Mouse (Mus musculus) forebrain, embryonic 15.5 days (tissue): ENCODE results near the gene Cbl. TPM values are rescaled to one million over a fixed set of nuclear protein-coding genes. Genes with fewer than 3 reads are reported as not detected.
A peak's percentile ranks its signal among the peaks of the same experiment; 100 is the strongest.
"Not testable (repeated sequence)": the region's sequence is repeated elsewhere in the genome, so short reads cannot be mapped to it uniquely, and the experiment has no call there.

Source experiments
- ATAC-seq: fragments of 200-750 bp; cut with Nextera tagmentation; replicated peaks from 2 replicates; pipeline ENCODE4 v1.8.0; 2017; ENCODE audit warnings: mild to moderate bottlenecking, moderate TSS enrichment, moderate library complexity
- H3K27ac ChIP-seq: fragments of 300-500 bp; sonication (generic); replicated peaks from 2 replicates; pipeline ENCODE4 v1.5.1; 2015; ENCODE audit warnings: mild to moderate bottlenecking, inconsistent platforms
- H3K27me3 ChIP-seq: fragments of 300-500 bp; sonication (generic); 2 replicates; pipeline ENCODE4 v1.6.1; 2015; ENCODE audit warnings: inconsistent platforms
- H3K36me3 ChIP-seq: fragments of 300-500 bp; sonication (generic); 2 replicates; pipeline ENCODE4 v1.6.1; 2015; ENCODE audit warnings: mild to moderate bottlenecking, inconsistent platforms
- H3K4me1 ChIP-seq: fragments of 300-500 bp; sonication (generic); 2 replicates; pipeline ENCODE4 v1.6.1; 2015; ENCODE audit warnings: inconsistent platforms
- H3K4me2 ChIP-seq: fragments of 300-500 bp; sonication (generic); replicated peaks from 2 replicates; pipeline ENCODE4 v1.6.1; 2015; ENCODE audit warnings: mild to moderate bottlenecking, inconsistent platforms
- H3K4me3 ChIP-seq: fragments of 300-500 bp; sonication (generic); 2 replicates; pipeline ENCODE4 v1.5.1; 2015; ENCODE audit warnings: mild to moderate bottlenecking, inconsistent platforms
- H3K9ac ChIP-seq: fragments of 300-500 bp; sonication (generic); replicated peaks from 2 replicates; pipeline ENCODE4 v1.6.1; 2015; ENCODE audit warnings: mild to moderate bottlenecking, inconsistent platforms
- H3K9me3 ChIP-seq: fragments of 300-500 bp; sonication (generic); 2 replicates; pipeline ENCODE4 v1.6.1; 2016; ENCODE audit warnings: inconsistent platforms
- WGBS: fragments of 180-500 bp; shearing (Covaris S2); methylation state at CpG from one replicate; pipeline ENCODE4 v1.1.7; 2015; ENCODE audit warnings: mixed read lengths; 5-methylcytosine and 5-hydroxymethylcytosine counted together
- polyA plus RNA-seq: library from polyadenylated mRNA; unstranded; fragments of >200 nt; fragmentation: Nextera tagmentation; extraction: Ambion mirVana; gene quantifications from 2 replicates; pipeline ENCODE4 v1.2.1, GENCODE M21; 2015

The Cbl gene
- polyA plus RNA-seq, 1 experiment from 2014 or later = 25.7 TPM

DNA sequence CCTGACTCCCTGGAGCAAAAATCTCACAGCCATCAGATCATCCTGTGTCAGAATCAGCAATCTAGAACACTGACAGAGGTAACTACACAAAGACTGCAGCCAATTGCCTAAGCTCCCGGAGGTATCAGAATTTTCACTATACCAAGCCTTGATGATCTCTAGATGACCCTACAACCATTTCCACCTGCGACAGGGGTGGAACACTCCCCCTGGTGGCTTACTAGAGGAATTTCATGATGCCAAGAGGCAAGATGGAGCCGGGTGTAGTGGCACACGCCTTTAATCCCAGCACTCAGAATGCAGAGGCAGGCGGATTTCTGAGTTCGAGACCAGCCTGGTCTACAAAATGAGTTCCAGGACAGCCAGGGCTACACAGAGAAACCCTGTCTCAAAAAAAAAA, 109.5 kb downstream of the Cbl start:
- no peak for ATAC-seq
- WGBS = 80% methylated on average over 6 of the region's 6 CpGs
- Histone ChIP-seq H3K27ac (no peak overlapping the region), H3K4me1 (peaks cover 10% of the 10 kb centered on the region; the same call in 1 of the 2 replicates), H3K9ac (no peak overlapping the region), H3K36me3 (no peaks in the 10 kb centered on the region), H3K27me3 (no peaks in the 10 kb centered on the region), H3K4me2 (no peak overlapping the region), H3K4me3 (no peak overlapping the region), H3K9me3 (no peaks in the 10 kb centered on the region)

DNA sequence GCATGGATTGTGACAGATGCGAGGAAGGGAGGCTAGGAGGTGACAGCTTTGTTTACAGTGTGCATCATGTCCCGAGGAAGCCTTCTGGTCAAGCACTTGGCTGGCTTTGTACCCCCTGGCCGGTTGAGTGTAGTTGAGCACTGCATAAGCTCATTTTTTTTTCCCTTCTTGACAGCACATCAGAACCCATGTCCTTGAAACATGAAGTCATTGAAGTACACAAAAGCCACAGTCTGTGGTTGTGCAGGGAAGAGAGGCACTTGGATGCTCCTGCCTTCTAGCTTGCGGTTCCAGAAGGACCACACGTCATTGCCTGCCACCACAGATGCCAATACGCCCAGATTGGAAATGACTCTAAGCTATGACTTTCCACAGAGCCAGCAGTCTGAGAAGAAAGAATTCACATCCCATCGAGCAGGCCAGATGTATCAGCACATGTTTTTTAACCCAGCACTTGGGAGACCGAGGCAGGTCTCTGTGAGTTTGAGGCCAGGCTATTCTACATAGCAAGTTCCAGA, 113.8 kb downstream of the Cbl start:
- H3K36me3 ChIP-seq = no peaks in the 10 kb centered on the region
- no peak overlapping the region for H3K4me3 ChIP-seq
- H3K27ac ChIP-seq = no peak overlapping the region
- H3K4me2 ChIP-seq = no peak overlapping the region
- no peak overlapping the region for H3K9ac ChIP-seq
- no peaks in the 10 kb centered on the region for H3K27me3 ChIP-seq
- H3K4me1 ChIP-seq = no peaks in the 10 kb centered on the region
- H3K9me3 ChIP-seq = no peaks in the 10 kb centered on the region
- no peak for ATAC-seq
- WGBS = 85% methylated on average over 8 of the region's 8 CpGs

DNA sequence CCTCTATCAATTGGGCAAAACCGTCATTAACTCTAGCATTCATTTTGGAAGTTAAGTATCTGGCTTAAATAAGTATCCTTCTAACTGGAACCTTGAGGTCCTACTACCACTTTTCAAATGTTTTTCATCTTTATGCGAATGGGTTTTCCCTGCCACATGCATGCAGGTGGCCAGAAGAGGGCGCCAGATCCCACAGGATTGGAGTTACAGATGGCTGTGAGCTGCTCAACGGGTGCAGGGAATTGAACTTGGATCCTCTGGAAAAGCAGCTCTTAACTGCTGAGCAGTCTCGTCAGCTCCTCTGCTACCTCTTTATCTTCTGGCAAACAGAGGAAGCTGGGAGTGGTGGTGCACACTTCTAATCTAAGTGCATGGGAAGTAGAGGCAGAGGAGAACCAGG, 114.8 kb downstream of the Cbl start:
- H3K9me3 ChIP-seq = no peaks in the 10 kb centered on the region
- H3K9ac ChIP-seq = no peak overlapping the region
- H3K36me3 ChIP-seq = no peaks in the 10 kb centered on the region
- no peaks in the 10 kb centered on the region for H3K4me1 ChIP-seq
- no peak overlapping the region for H3K27ac ChIP-seq
- ATAC-seq = no peak
- no peaks in the 10 kb centered on the region for H3K27me3 ChIP-seq
- WGBS = 42% methylated on average over 5 of the region's 5 CpGs
- no peak overlapping the region for H3K4me3 ChIP-seq
- no peak overlapping the region for H3K4me2 ChIP-seq

DNA sequence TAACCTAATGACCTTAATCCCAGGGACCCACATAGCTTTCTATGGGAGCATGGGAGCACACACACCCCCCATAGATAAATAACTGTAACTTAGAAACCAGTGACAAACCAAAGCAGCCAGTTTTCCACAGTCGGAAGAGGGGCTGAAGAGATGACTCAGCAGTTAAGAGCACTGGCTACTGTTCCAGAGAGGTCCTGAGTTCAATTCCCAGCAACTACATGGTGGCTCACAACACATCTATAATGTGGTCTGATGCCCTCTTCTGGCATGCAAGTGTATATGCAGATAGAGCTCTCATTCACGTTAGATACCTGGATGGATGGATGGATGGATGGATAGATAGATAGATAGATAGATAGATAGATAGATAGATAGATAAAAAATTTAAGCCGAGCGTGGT, 117.7 kb downstream of the Cbl start:
- Histone ChIP-seq H3K9ac (no peak overlapping the region), H3K9me3 (no peaks in the 10 kb centered on the region), H3K27ac (no peak overlapping the region), H3K4me2 (no peak overlapping the region), H3K4me1 (peaks cover 12% of the 10 kb centered on the region), H3K36me3 (no peaks in the 10 kb centered on the region), H3K4me3 (no peak overlapping the region), H3K27me3 (no peaks in the 10 kb centered on the region)
- whole genome bisulfite sequencing = 85% methylated on average over 4 of the region's 4 CpGs
- ATAC-seq = no peak

DNA sequence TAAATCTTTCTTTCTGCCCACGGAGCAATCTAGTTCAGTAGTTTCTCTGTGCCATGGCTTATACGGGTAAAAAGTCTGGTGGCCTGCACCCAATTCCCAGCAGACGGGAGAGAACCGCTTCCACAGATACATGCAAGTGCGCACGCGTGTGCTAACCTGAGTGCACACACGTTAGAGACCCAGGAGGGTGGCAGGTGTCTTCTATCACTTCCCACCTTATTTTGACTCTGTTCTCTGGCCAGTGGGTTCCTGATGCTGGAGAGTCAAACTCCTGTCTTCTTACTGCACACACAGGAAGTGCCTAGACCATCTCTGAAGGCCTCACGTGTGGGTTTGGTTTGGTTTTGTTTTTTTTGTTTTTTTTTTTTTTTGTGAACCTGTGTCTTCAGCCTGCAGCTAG, 118.2 kb downstream of the Cbl start:
- Histone ChIP-seq H3K9ac (no peak overlapping the region), H3K4me3 (no peak overlapping the region), H3K9me3 (no peaks in the 10 kb centered on the region), H3K36me3 (no peaks in the 10 kb centered on the region), H3K4me2 (no peak overlapping the region), H3K4me1 (peaks cover 15% of the 10 kb centered on the region), H3K27ac (no peak overlapping the region), H3K27me3 (no peaks in the 10 kb centered on the region)
- ATAC-seq = no peak
- 92% methylated on average over 9 of the region's 9 CpGs for WGBS

DNA sequence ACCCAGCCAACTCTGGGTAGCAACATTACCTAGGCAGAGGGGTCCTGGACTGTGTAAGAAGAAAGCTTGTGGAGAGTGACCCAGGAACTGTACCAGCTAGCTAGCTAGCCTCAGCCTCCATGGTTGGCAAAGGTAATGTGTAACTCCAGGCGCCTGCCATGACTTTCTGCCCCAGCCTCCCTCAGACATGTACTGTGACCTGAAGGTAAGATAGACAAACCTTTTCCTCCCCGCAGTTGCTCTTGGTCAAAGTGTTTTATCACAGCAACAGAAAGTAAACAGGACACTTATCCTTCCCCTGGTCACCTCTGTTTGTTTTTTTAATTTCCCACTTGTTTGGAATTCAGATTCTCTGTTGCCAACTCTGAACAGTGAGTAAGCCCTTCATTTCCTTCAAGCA, 119.4 kb downstream of the Cbl start:
- WGBS = 85% methylated on average over 2 of the region's 2 CpGs
- H3K36me3 ChIP-seq = no peaks in the 10 kb centered on the region
- H3K4me3 ChIP-seq = no peak overlapping the region
- H3K27ac ChIP-seq = no peak overlapping the region
- H3K4me1 ChIP-seq = peaks cover 26% of the 10 kb centered on the region
- no peak overlapping the region for H3K9ac ChIP-seq
- no peaks in the 10 kb centered on the region for H3K9me3 ChIP-seq
- ATAC-seq = no peak
- H3K27me3 ChIP-seq = no peaks in the 10 kb centered on the region
- H3K4me2 ChIP-seq = no peak overlapping the region

DNA sequence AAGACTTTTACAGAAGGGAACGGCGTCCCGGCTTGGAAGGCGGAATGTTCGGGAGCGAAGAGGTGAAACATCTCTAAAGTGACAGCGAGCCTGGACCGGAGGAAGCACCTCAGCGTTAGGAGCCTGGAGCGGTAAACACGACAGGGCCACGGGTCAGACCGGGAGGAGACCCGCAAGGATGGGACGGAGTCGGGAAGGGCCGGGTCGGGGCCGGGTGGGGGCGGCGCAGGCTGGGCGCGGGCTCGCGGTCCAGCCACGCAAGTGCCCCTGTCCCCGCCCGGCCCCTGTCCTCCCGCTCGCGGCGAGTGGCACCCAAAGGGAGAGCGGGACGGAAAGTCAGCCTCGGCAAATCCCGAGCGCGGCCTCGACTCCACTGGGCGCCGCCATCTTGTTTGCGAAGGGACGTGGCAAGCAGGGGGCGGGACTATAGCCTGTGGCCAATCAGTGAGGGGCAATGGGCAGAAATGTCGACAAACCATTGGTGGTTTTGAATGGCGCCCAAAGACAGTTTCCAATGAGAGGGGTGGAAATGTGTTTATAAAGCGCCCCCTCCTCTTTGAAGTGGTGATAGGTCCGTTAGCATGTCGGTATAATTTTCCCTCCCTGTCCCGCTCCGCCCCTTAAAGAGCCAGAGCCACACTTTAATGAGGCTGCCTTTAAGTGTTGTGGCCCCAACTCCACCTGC, 120.6 kb downstream of the Cbl start, which contains the start of the genes Gm49380 and Rnf26:
TSS of gene Gm49380 (minus strand) at position 396 of the 685 bp plus-strand sequence.
TSS of gene Rnf26 (minus strand) at position 413 of the 685 bp plus-strand sequence.
- peak; percentile 95 for ATAC-seq
- H3K9me3 ChIP-seq = no peaks in the 10 kb centered on the region
- H3K36me3 ChIP-seq = no peaks in the 10 kb centered on the region
- H3K27ac ChIP-seq = peak within 1 kb of the TSS; percentile 19; the same call in 1 of the 2 replicates
- peak within 1 kb of the TSS; percentile 68 for H3K4me3 ChIP-seq
- H3K4me1 ChIP-seq = peaks cover 38% of the 10 kb centered on the region
- no peaks in the 10 kb centered on the region for H3K27me3 ChIP-seq
- peak within 1 kb of the TSS; percentile 61 for H3K9ac ChIP-seq
- H3K4me2 ChIP-seq = peak within 1 kb of the TSS; percentile 51
- under 1% methylated on average over 50 of the region's 51 CpGs for WGBS

DNA sequence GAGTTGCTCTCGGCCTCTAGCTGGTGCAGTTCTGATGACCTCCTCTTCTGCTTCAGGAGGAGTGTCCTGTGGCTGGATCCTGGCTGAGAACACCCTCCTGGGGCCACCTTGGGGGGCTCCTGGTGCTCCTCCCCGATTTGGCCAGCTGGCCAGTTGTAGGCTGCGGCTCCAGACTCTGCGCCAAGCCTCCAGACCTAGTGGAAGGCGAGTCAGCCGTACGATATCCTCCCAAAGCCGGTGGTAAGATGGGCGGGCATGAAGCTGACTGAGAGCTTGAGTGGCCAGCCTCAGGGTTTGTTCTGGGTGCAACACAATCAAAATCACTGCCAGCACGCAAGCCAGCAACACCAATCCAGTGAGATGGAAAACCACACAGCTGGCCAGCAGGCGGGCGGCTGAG, 121.9 kb downstream of the Cbl start:
- peak overlapping the region; percentile 51 for H3K4me2 ChIP-seq
- peaks cover 52% of the 10 kb centered on the region for H3K4me1 ChIP-seq
- 65% methylated on average over 10 of the region's 12 CpGs for WGBS
- not testable (repeated sequence) for H3K27ac ChIP-seq, ATAC-seq, H3K27me3 ChIP-seq, H3K4me3 ChIP-seq, H3K9ac ChIP-seq, H3K36me3 ChIP-seq, H3K9me3 ChIP-seq

DNA sequence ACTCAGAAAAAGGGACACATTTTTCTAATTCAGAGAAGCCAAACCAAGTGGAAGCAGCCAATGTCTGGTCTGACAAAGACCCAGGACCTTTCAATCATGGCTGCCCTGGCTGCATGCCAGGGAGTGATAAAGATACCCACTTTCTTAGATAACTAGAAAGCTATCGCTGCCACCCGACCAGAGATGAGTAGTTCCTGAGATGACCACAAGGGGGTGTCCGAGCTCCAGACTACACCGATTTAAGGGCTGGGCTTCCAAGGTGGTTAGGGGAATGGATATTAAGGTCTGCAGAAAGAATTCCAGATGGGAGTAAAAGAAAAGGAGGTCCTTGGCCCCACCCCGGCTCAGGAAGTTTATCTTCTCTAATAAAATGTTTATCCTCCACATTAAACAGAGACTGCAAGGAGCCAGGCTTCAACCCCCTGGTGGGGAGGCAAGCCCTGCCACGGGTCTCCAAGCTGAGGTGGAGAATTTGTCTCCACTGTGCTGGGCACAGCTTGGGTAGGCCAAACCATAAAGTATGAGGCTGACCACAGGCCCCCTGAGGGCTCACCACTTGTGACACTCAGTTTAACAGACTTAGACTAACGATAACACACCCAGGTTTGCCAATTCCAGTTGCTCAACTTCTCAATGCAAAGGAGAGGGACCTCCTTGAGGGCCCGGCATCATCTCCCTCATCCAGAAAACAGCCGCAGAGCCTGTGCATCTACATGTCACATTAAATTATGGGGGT, 124.3 kb downstream of the Cbl start:
- no peak overlapping the region; the same call in 1 of the 2 replicates for H3K9ac ChIP-seq
- WGBS = 35% methylated on average over 9 of the region's 9 CpGs
- H3K4me3 ChIP-seq = 0 out of 2 replicates have a peak overlapping the region, but pooled peaks have one; percentile 7
- H3K4me1 ChIP-seq = peaks cover 57% of the 10 kb centered on the region
- no peaks in the 10 kb centered on the region for H3K36me3 ChIP-seq
- H3K27me3 ChIP-seq = no peaks in the 10 kb centered on the region
- peak overlapping the region; percentile 23 for H3K4me2 ChIP-seq
- ATAC-seq = no peak
- H3K9me3 ChIP-seq = no peaks in the 10 kb centered on the region
- 0 out of 2 replicates have a peak overlapping the region, but pooled peaks have one; percentile 3 for H3K27ac ChIP-seq

DNA sequence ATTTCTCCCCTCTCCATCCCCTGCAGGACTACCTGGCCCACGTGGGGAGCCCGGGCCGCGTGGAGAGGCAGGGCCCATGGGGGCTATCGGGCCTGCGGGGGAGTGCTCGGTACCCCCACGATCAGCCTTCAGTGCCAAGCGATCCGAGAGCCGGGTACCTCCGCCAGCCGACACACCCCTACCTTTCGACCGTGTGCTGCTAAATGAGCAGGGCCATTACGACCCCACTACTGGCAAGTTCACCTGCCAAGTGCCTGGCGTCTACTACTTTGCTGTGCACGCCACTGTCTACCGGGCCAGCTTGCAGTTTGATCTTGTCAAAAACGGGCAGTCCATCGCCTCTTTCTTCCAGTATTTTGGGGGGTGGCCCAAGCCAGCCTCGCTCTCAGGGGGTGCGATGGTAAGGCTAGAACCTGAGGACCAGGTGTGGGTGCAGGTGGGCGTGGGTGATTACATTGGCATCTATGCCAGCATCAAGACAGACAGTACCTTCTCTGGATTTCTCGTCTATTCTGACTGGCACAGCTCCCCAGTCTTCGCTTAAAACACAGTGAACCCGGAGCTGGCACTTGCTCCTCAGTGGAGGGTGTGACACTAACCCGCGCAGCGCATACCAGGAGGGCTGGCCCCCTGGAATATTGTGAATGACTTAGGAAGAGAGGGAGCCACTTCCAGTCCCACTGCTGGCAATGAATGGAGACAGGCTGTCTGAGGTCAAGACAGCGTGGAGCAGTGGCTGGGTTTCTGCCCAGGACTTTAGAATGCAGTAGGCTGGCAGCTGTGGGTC, 125.4 kb downstream of the Cbl start:
- no peak for ATAC-seq
- H3K4me1 ChIP-seq = peaks cover 57% of the 10 kb centered on the region

DNA sequence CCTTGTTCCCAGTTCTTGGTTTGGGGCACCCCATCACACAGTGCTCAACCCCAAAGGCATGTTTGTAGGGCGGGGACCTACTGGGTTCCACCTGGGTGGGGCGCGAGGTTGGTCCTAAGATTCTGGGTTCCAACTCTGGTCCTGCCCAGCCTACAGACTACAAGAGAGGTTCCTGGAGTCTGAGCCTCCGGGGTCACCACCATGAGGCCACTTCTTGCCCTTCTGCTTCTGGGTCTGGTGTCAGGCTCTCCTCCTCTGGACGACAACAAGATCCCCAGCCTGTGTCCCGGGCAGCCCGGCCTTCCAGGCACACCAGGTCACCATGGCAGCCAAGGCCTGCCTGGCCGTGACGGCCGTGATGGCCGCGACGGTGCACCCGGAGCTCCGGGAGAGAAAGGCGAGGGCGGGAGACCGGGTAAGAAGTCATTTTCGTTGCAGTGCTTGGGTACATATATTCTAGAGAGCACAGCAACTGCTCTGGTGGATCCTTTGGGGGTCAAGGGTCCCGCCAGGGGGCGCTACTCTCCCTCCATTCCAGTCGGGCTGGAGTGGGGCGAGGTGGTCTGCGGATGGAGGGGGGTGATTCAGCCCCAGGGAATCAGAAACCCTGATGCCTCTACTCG, 126.2 kb downstream of the Cbl start:
- Histone ChIP-seq H3K4me1 (peaks cover 57% of the 10 kb centered on the region), H3K27ac (peak overlapping the region; percentile 51), H3K36me3 (no peaks in the 10 kb centered on the region), H3K9ac (0 out of 2 replicates have a peak overlapping the region, but pooled peaks have one; percentile 10), H3K9me3 (no peaks in the 10 kb centered on the region), H3K27me3 (no peaks in the 10 kb centered on the region), H3K4me2 (peak overlapping the region; percentile 28), H3K4me3 (no peak overlapping the region)
- peak; percentile 10; the same call in 1 of the 2 replicates for ATAC-seq
- 26% methylated on average over 25 of the region's 25 CpGs for WGBS

More for the DNA sequence above, 125.4 kb downstream of the Cbl start:
- Histone ChIP-seq H3K9ac (peak overlapping the region; percentile 33; the same call in 1 of the 2 replicates), H3K9me3 (no peaks in the 10 kb centered on the region), H3K27ac (0 out of 2 replicates have a peak overlapping the region, but pooled peaks have one; percentile 51), H3K27me3 (no peaks in the 10 kb centered on the region), H3K36me3 (no peaks in the 10 kb centered on the region), H3K4me3 (no peak overlapping the region), H3K4me2 (peak overlapping the region; percentile 28; the same call in 1 of the 2 replicates)
- WGBS = 76% methylated on average over 31 of the region's 31 CpGs
